Mouse (Mus musculus) heart, embryonic 14.5 days (tissue): Measurements from ENCODE around the gene Snorc. TPM values are rescaled to one million over a fixed set of nuclear protein-coding genes. Genes with fewer than 3 reads are reported as not detected.
"Not testable (repeated sequence)": the region's sequence is repeated elsewhere in the genome, so short reads cannot be mapped to it uniquely, and the experiment has no call there.

Source experiments
- ATAC-seq: fragments of 200-750 bp; cut with Nextera tagmentation; 2 replicates; pipeline ENCODE4 v1.8.0; 2017; ENCODE audit warnings: low read depth, moderate TSS enrichment; ENCODE audit not compliant: insufficient number of reproducible peaks, insufficient read depth, low FRiP score
- H3K27ac ChIP-seq, 2 experiments: fragments of 200-500 bp in 1 of 2; fragments of 300-500 bp in 1 of 2; sonication (generic) in 1 of 2; replicated peaks in 1 of 2; 2 replicates each; pipeline ENCODE4 v1.5.1; 2012 to 2014; ENCODE audit warnings: low read depth in 2 of 2, low read length in 2 of 2, control low read depth in 1 of 2, mild to moderate bottlenecking in 1 of 2, mixed read lengths in 1 of 2; ENCODE audit not compliant: control insufficient read depth in 1 of 2, insufficient read depth in 1 of 2
- H3K27me3 ChIP-seq: fragments of 300-500 bp; sonication (generic); 2 replicates; pipeline ENCODE4 v1.6.1; 2014; ENCODE audit warnings: mild to moderate bottlenecking, low read length, control low read depth; ENCODE audit not compliant: control insufficient read depth, insufficient read depth
- H3K36me3 ChIP-seq: fragments of 300-500 bp; sonication (generic); 2 replicates; pipeline ENCODE4 v1.6.1; 2014; ENCODE audit warnings: mild to moderate bottlenecking, control low read depth, low read length, mixed read lengths; ENCODE audit not compliant: control insufficient read depth, insufficient read depth
- H3K4me1 ChIP-seq, 2 experiments: fragments of 200-500 bp in 1 of 2; fragments of 300-500 bp in 1 of 2; sonication (generic) in 1 of 2; 2 replicates each; pipeline ENCODE4 v1.6.1; 2012 to 2014; ENCODE audit warnings: low read length in 2 of 2, control low read depth in 1 of 2, mixed read lengths in 1 of 2; ENCODE audit not compliant: control insufficient read depth in 2 of 2, insufficient read depth in 2 of 2
- H3K4me2 ChIP-seq: fragments of 300-500 bp; sonication (generic); 2 replicates; pipeline ENCODE4 v1.6.1; 2014; ENCODE audit warnings: mild to moderate bottlenecking, low read length
- H3K4me3 ChIP-seq, 2 experiments: fragments of 200-500 bp in 1 of 2; fragments of 300-500 bp in 1 of 2; sonication (generic) in 1 of 2; 2 replicates each; pipeline ENCODE4 v1.5.1; 2012 to 2014; ENCODE audit warnings: low read length in 2 of 2, mild to moderate bottlenecking in 2 of 2, control low read depth in 1 of 2, low read depth in 1 of 2, moderate library complexity in 1 of 2; ENCODE audit not compliant: control insufficient read depth in 1 of 2, insufficient read depth in 1 of 2
- H3K9ac ChIP-seq: fragments of 300-500 bp; sonication (generic); 2 replicates; pipeline ENCODE4 v1.6.1; 2014; ENCODE audit warnings: mild to moderate bottlenecking, low read length
- H3K9me3 ChIP-seq: fragments of 300-500 bp; sonication (generic); 2 replicates; pipeline ENCODE4 v1.6.1; 2016; ENCODE audit warnings: low read length, control low read depth; ENCODE audit not compliant: control insufficient read depth
- WGBS: fragments of 180-500 bp; shearing (Covaris S2); extraction: QIAGEN DNeasy Blood & Tissue Kit; methylation state at CpG from one replicate; pipeline ENCODE4 v1.1.7; 2014; 5-methylcytosine and 5-hydroxymethylcytosine counted together
- polyA plus RNA-seq: library from polyadenylated mRNA; unstranded; fragments of >200 nt; fragmentation: Nextera tagmentation; extraction: Ambion mirVana; gene quantifications from 2 replicates; pipeline ENCODE4 v1.2.1, GENCODE M21; 2014

The Snorc gene
- polyA plus RNA-seq, 1 experiment from 2014 or later, result not detected

DNA sequence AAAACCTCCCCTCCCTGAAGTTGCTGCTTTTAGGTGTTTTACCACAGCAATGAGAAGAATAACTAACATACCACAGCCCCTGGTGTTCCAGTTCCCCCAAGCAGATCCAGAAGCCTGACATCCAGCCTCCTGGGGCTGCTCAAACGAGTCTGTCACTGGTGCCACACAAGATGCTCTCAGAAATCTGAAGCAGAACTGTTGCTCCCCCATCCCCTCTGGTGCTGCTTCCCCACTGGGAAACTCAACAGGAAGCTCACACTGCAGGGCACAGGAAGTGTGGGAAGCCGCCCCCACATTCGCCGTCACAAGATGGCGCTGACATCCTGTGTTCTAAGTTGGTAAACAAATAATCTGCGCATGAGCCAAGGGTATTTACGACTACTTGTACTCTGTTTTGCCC is 10.2 kb upstream of the Snorc start:
- H3K4me2 ChIP-seq, ATAC-seq, H3K4me3 ChIP-seq, H3K27ac ChIP-seq, H3K9me3 ChIP-seq, H3K36me3 ChIP-seq, H3K4me1 ChIP-seq, H3K9ac ChIP-seq, H3K27me3 ChIP-seq: not testable (repeated sequence)
- 85% methylated on average over 5 of the region's 7 CpGs for WGBS

DNA sequence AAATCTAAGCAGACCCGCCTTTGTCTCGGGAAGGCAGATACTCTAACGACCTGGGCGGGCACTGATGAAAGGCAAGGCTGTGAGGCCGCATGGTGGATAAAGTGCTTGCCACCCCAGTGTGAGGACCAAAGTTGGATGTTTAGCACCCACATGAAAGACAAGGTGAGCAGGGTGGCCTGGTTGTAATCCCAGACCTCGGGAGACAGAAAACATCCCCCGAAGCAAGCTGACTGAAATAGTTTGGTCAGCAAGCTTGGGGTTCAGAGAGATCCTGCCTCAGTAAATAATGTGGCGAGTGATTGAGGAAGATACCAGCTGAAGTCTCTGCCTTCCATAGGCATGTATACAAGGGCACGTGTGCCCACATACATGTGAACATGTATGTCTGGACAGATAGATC is 2.6 kb upstream of the Snorc start:
- Histone ChIP-seq H3K4me1 (no peaks in the 10 kb centered on the region; a peak in 1 of 4 replicates), H3K36me3 (no peaks in the 10 kb centered on the region), H3K27ac (no peak overlapping the region), H3K9me3 (no peaks in the 10 kb centered on the region), H3K27me3 (no peaks in the 10 kb centered on the region), H3K4me2 (no peak overlapping the region), H3K4me3 (no peak overlapping the region), H3K9ac (no peak overlapping the region)
- no peak for ATAC-seq
- WGBS, result 75% methylated on average over 9 of the region's 9 CpGs

DNA sequence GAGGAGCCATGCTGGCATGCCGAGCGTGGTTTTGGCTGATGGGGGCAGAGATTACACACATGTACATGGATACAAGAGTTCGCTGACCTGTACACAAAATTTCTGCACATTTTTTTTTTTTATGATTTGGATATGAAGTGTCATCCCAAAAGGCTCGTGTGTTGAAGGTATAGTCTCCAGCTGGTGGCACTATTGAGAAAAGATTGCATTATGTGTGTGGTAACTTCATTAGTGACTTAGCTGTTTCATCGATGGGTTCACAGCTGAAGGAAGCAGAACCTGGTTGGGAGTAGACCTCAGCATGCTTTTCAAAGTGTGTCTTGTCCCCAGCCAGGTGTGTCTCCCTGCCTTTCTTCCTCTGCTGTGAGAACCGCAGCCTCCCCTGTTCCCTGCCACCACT is 1.8 kb upstream of the Snorc start:
- H3K27me3 ChIP-seq, result no peaks in the 10 kb centered on the region
- no peaks in the 10 kb centered on the region; a peak in 1 of 4 replicates for H3K4me1 ChIP-seq
- H3K36me3 ChIP-seq, result no peaks in the 10 kb centered on the region
- no peak overlapping the region for H3K27ac ChIP-seq
- no peaks in the 10 kb centered on the region for H3K9me3 ChIP-seq
- no peak overlapping the region for H3K9ac ChIP-seq
- no peak overlapping the region for H3K4me2 ChIP-seq
- ATAC-seq, result no peak
- no peak overlapping the region for H3K4me3 ChIP-seq
- 69% methylated on average over 6 of the region's 6 CpGs for WGBS

DNA sequence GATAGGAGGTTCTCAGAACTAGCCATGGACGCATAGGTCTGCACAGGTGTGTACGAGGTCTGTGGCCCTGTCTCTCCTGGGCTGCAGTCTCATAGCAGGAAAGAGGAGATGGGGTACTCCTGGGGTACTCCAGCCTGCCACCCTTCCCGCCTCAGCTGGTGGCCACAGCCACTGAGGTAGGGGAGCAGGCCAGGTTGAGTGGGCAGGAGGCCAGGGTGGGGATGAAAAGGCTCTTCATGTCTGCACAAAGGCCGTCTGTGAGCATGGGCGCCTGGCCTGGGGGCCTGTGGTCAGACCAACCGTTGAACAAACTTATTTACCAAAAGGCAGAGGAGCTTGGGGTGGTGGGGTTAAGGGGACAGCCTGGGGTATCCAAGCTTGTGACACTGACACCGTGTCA is 1.8 kb downstream of the Snorc start:
- Histone ChIP-seq H3K4me2 (no peak overlapping the region), H3K27me3 (peaks cover 31% of the 10 kb centered on the region), H3K9me3 (no peaks in the 10 kb centered on the region), H3K4me3 (no peak overlapping the region), H3K27ac (no peak overlapping the region), H3K4me1 (peaks cover 2 to 8% of the 10 kb centered on the region in 2 experiments; a peak in 1 of 4 replicates), H3K9ac (no peak overlapping the region), H3K36me3 (no peaks in the 10 kb centered on the region)
- WGBS, result 82% methylated on average over 7 of the region's 7 CpGs
- no peak for ATAC-seq

DNA sequence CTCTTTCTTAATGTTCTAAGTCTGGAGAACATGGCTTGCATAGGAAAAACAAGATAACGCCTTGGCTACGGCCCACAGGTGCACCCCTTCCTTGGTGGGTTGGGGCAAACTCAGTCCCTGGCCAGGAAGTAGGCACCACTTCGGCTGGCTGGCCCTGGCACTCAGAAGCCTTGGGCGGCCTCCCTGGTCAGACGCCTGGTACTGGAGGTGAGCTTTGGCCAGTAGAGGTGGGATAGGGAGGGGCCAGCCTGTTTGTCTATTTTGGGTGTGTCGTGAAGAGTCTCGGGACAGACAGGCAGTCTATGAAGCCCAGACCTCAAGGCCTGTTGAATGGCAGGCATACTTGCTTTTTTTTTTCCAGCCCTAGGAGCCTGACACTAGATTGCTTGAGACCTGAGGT is 2.5 kb downstream of the Snorc start:
- Histone ChIP-seq H3K36me3 (no peaks in the 10 kb centered on the region), H3K4me2 (no peak overlapping the region), H3K27me3 (peaks cover 37% of the 10 kb centered on the region), H3K9me3 (no peaks in the 10 kb centered on the region), H3K4me1 (peaks cover 2 to 8% of the 10 kb centered on the region in 2 experiments; a peak in 1 of 4 replicates), H3K4me3 (no peak overlapping the region), H3K9ac (no peak overlapping the region), H3K27ac (no peak overlapping the region)
- 72% methylated on average over 7 of the region's 7 CpGs for WGBS
- ATAC-seq, result no peak

DNA sequence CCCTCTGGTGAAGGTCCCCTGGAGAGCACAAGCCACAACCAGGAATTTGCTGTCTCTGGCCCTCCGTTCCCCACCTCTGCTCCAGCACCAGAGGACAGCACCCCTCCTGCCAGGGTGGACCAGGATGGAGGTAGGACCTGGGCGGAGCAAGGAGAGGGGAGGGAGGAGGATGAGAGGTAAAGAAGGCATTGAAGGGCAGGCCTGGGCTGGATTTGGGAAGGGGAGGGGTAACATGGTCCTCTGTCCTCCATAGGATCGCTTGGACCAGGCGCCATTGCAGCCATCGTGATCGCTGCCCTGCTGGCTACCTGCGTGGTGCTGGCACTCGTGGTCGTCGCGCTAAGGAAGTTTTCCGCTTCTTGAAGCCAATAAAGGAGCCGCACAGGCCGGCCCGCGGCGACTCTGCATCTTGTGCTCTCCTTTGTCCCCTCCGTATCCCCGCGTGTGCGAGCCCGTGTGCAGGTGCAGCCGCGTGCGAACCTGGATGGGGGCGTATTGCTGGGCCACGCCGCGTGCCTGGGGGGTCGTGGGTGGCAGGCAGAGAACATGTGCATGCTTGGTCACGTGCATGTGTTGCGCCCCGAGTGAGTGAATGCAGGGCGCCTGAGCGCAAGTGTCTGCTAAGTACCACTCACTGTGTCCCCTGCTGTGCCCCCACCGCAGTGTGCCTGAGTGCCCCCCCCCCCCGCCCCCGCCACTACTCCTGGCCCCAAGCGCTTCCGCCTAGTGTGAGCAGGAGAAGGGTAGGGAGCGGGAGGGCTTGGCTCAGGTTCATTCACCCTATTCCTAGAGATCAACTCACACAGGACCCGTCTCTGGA is 5.2 kb downstream of the Snorc start:
- H3K36me3 ChIP-seq, result no peaks in the 10 kb centered on the region
- no peak overlapping the region for H3K27ac ChIP-seq
- ATAC-seq, result no peak
- no peaks in the 10 kb centered on the region for H3K9me3 ChIP-seq
- peaks cover 2 to 8% of the 10 kb centered on the region in 2 experiments; a peak in 1 of 4 replicates for H3K4me1 ChIP-seq
- WGBS, result 3% methylated on average over 42 of the region's 42 CpGs
- H3K9ac ChIP-seq, result 0 out of 2 replicates have a peak overlapping the region, but pooled peaks have one; percentile 36
- peak overlapping the region; percentile 66 for H3K4me2 ChIP-seq
- H3K4me3 ChIP-seq, result peak overlapping the region; percentile 34 to 35
- peaks cover 41% of the 10 kb centered on the region for H3K27me3 ChIP-seq

DNA sequence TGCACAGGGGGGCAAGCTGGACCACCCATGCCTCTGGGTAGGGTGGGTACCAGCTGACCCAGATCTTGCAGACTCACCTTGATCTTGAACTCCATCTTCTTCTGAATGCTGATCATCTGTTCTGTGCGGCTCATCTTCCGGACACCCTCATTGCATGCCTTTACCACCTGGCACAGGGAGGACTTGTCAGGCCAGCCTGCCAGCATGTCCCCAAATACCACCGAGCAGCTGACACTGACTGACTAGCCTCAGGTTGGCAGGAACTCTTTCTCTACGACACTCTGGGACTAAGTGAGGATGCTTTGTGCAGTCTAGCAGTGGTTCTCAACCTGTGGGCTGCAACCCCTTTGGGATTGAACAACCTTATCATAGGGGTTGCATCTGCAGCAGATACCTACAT is 12.5 kb downstream of the Snorc start:
- WGBS, result 82% methylated on average over 4 of the region's 4 CpGs
- H3K4me3 ChIP-seq, result no peak overlapping the region
- no peaks in the 10 kb centered on the region for H3K9me3 ChIP-seq
- no peaks in the 10 kb centered on the region for H3K4me1 ChIP-seq
- ATAC-seq, result no peak
- no peaks in the 10 kb centered on the region for H3K36me3 ChIP-seq
- H3K9ac ChIP-seq, result no peak overlapping the region
- no peak overlapping the region for H3K4me2 ChIP-seq
- H3K27me3 ChIP-seq, result 0 out of 2 replicates have a peak, but pooled peaks cover 3% of the 10 kb centered on the region
- H3K27ac ChIP-seq, result no peak overlapping the region

DNA sequence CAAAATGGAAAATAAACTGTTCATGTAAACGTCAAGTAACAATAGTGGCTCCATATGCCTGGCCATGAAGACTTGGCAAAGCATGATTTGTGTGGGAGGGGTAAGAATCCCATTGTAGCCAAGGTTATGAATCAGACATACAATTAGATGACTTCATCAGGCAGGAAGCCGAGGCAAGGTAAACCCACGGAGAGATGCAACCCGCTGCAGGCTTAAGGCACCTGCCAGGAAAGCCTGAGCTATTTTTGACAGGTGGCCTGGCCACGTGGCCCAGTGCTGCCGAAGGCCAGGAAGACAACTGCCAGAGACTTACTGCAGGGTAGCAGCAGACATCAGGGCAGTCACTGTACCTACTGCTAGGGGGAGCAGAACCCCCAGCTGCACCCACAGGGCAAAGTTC is 16.3 kb downstream of the Snorc start:
- WGBS, result 42% methylated on average over 6 of the region's 6 CpGs
- no peaks in the 10 kb centered on the region for H3K4me1 ChIP-seq
- no peaks in the 10 kb centered on the region for H3K36me3 ChIP-seq
- H3K4me2 ChIP-seq, result no peak overlapping the region
- no peak overlapping the region for H3K4me3 ChIP-seq
- no peak for ATAC-seq
- no peaks in the 10 kb centered on the region for H3K27me3 ChIP-seq
- H3K9me3 ChIP-seq, result no peaks in the 10 kb centered on the region
- H3K27ac ChIP-seq, result no peak overlapping the region
- H3K9ac ChIP-seq, result no peak overlapping the region
